Mouse (Mus musculus) midbrain, embryonic 11.5 days (tissue): ENCODE data around the gene Gprin2. TPM values are rescaled to one million over a fixed set of nuclear protein-coding genes. Genes with fewer than 3 reads are reported as not detected.

Source experiments
- ATAC-seq: fragments of 200-750 bp; cut with Nextera tagmentation; 2 replicates; pipeline ENCODE4 v1.8.0; 2017; ENCODE audit warnings: moderate TSS enrichment, moderate library complexity; ENCODE audit not compliant: low FRiP score
- DNase-seq: peaks from one replicate; pipeline ENCODE4 v3.0.0; 2015; ENCODE audit warnings: low spot score; ENCODE audit errors: missing footprints
- H3K27ac ChIP-seq: fragments of 300-500 bp; sonication (generic); 2 replicates; pipeline ENCODE4 v1.5.1; 2014; ENCODE audit warnings: low read depth, low read length
- H3K27me3 ChIP-seq: fragments of 300-500 bp; sonication (generic); 2 replicates; pipeline ENCODE4 v1.6.1; 2014; ENCODE audit warnings: mild to moderate bottlenecking, low read length, moderate library complexity, mixed read lengths; ENCODE audit not compliant: control insufficient read depth, insufficient read depth
- H3K36me3 ChIP-seq: fragments of 300-500 bp; sonication (generic); 2 replicates; pipeline ENCODE4 v1.6.1; 2014; ENCODE audit warnings: mild to moderate bottlenecking, low read length, moderate library complexity, mixed read lengths; ENCODE audit not compliant: control insufficient read depth, insufficient read depth
- H3K4me1 ChIP-seq: fragments of 300-500 bp; sonication (generic); 2 replicates; pipeline ENCODE4 v1.6.1; 2014; ENCODE audit warnings: low read length; ENCODE audit not compliant: control insufficient read depth, insufficient read depth
- H3K4me2 ChIP-seq: fragments of 300-500 bp; sonication (generic); 2 replicates; pipeline ENCODE4 v1.6.1; 2014; ENCODE audit warnings: mild to moderate bottlenecking, moderate library complexity
- H3K4me3 ChIP-seq: fragments of 300-500 bp; sonication (generic); 2 replicates; pipeline ENCODE4 v1.5.1; 2014; ENCODE audit warnings: low read depth, low read length
- H3K9ac ChIP-seq: fragments of 300-500 bp; sonication (generic); 2 replicates; pipeline ENCODE4 v1.6.1; 2014; ENCODE audit warnings: low read length
- H3K9me3 ChIP-seq: fragments of 300-500 bp; sonication (generic); 2 replicates; pipeline ENCODE4 v1.6.1; 2016; ENCODE audit warnings: low read length; ENCODE audit not compliant: control insufficient read depth
- WGBS: fragments of 180-500 bp; shearing (Covaris S2); extraction: QIAGEN DNeasy Blood & Tissue Kit; methylation state at CpG from one replicate; pipeline ENCODE4 v1.1.7; 2014; 5-methylcytosine and 5-hydroxymethylcytosine counted together
- polyA plus RNA-seq: library from polyadenylated mRNA; unstranded; fragments of >200 nt; fragmentation: Nextera tagmentation; extraction: Ambion mirVana; gene quantifications from 2 replicates; pipeline ENCODE4 v1.2.1, GENCODE M21; 2014

Gprin2 gene
- polyA plus RNA-seq, 1 experiment from 2014 or later, result 0.60 TPM

DNA sequence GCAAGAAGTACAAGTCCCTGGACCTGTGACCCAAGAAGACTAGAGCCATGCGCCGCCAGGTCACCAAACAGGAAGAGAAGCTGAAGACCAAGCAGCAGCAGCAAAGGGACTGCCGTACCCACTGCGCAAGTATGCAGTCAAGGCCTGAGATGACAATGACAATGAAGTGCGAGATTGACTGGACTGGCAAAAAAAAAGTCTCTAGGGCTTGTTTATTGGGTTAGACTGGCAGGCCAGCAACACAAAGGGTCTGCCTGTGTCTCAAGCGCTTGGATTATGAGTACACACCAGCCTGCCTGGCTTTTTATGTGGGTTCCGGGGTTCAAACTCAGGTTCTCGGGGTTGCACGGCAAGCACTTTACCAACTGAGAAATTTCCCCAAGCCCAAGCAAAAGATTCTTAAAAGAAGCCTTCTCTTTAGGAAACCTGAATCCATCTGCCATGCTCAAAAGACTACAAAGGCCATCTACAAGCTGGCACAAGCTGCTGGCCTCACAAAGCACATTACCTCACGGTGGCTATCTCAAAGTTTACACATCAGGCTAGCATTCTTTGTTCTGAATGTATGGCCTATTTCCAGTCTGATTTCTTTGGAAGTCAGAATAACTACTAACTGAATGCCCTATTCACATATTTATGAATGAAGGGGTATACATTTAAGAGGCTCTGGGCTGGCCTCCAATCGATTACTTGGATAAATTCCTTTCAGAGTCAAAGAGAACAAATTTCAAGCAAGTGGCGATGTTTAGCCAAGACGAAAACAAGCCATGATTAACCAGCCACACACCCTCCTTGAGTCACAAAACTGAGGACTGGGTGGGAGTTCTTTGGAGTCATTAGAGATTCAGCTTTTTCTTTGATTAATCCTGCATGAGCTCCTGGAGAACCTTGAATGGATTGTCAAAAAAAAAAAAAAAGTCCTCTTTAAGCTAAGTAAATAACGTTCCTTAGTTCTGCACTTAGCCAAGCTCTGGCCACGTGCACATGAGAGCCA lies 61.5 kb downstream of the Gprin2 start:
- no peak overlapping the region for H3K4me3 ChIP-seq
- H3K4me1 ChIP-seq, result no peaks in the 10 kb centered on the region
- 81% methylated on average over 15 of the region's 15 CpGs for WGBS
- no peak overlapping the region for H3K27ac ChIP-seq
- H3K9ac ChIP-seq, result no peak overlapping the region
- no peaks in the 10 kb centered on the region for H3K36me3 ChIP-seq
- ATAC-seq (no peak), DNase-seq (no peak)
- no peak overlapping the region for H3K4me2 ChIP-seq
- H3K27me3 ChIP-seq, result no peaks in the 10 kb centered on the region
- H3K9me3 ChIP-seq, result no peaks in the 10 kb centered on the region

Other genes with a start within 250 kb of the Gprin2 start
- not detected in 2 replicates for gene Rbp3, start 247.7 kb downstream of the Gprin2 start, polyA plus RNA-seq
- 0.17 TPM in 1 of 2 replicates, not detected in the other for gene Zfp488, start 222.9 kb downstream of the Gprin2 start, polyA plus RNA-seq
- gene Gm30083, start 186.5 kb downstream of the Gprin2 start, polyA plus RNA-seq, result not detected in 2 replicates
- not detected in 2 replicates for gene Gm5460, start 184.9 kb downstream of the Gprin2 start, polyA plus RNA-seq
- gene Antxrl, start 148.9 kb downstream of the Gprin2 start, polyA plus RNA-seq, result not detected in 2 replicates
- gene Anxa8, start 115.7 kb downstream of the Gprin2 start, polyA plus RNA-seq, result 0.81 and 1.0 TPM in 2 replicates
- not detected in 2 replicates for gene A630023A22Rik, start 98.9 kb downstream of the Gprin2 start, polyA plus RNA-seq
- gene Npy4r, start 49.2 kb downstream of the Gprin2 start, polyA plus RNA-seq, result not detected in 2 replicates
- gene Syt15, start 17.9 kb upstream of the Gprin2 start, polyA plus RNA-seq, result 0.10 and 0.11 TPM in 2 replicates
- gene Shld2, start 108.8 kb upstream of the Gprin2 start, polyA plus RNA-seq, result 6.2 and 8.0 TPM in 2 replicates
- 97.8 and 101 TPM in 2 replicates for gene Glud1, start 109.1 kb upstream of the Gprin2 start, polyA plus RNA-seq
- gene Fam25c, start 153.8 kb upstream of the Gprin2 start, polyA plus RNA-seq, result not detected in 2 replicates
- 65.7 and 67.3 TPM in 2 replicates for gene Sncg, start 173.1 kb upstream of the Gprin2 start, polyA plus RNA-seq
- gene Mmrn2, start 173.8 kb upstream of the Gprin2 start, polyA plus RNA-seq, result 4.7 and 5.3 TPM in 2 replicates